Mouse (Mus musculus) left cerebral cortex, postnatal 4 days (tissue): ENCODE data around the gene Zim1. TPM values are rescaled to one million over a fixed set of nuclear protein-coding genes. Genes with fewer than 3 reads are reported as not detected.

Source experiments
- DNase-seq: peaks from one replicate; pipeline ENCODE4 v3.0.0-alpha.2; 2022
- intact Hi-C: fragments of 180-260 bp; cut with DNase I; formaldehyde crosslinking; loops from one replicate; pipeline ENCODE4 v1.15.1; 2025
- total RNA-seq, 2 experiments: library from RNA; stranded (reverse); gene quantifications; 2 replicates each; pipeline ENCODE4 v1.2.3; 2021

The Zim1 gene
- total RNA-seq: 10 to 100 TPM; 20.5 to 37.4 TPM

- DNase-seq: peak; percentile 90
- intact Hi-C loops: loop anchor here (5.0 to 10.0 kb wide), 3 partner anchors 112 to 334 kb away; partner anchors contain the start of genes Olfr1344 and Zfp78
Measured at GRCm38 (mm10) chr7:6696241-6697045, at the start of gene Zim1. Gene Zim1 (minus strand): TSS chr7:6696450.

GRCm38 (mm10) chr7:6744281-6744904, 48.1 kb upstream of the Zim1 start:
- intact Hi-C loops: no loop called here
- no peak for DNase-seq

GRCm38 (mm10) chr7:6736060-6736459, 39.8 kb upstream of the Zim1 start:
- intact Hi-C loops: no loop called here
- DNase-seq: no peak

- no peak for DNase-seq
- intact Hi-C loops: loop anchor here (5.0 kb wide), 1 partner anchor 185 kb away; no protein-coding TSS in a partner anchor
Measured at GRCm38 (mm10) chr7:6731930-6732329, 35.7 kb upstream of the Zim1 start.

GRCm38 (mm10) chr7:6731373-6731772, 35.1 kb upstream of the Zim1 start:
- no peak for DNase-seq
- intact Hi-C loops: loop anchor here (5.0 kb wide), 1 partner anchor 186 kb away; no protein-coding TSS in a partner anchor

- intact Hi-C loops: loop anchor here (5.0 kb wide), 1 partner anchor 186 kb away; no protein-coding TSS in a partner anchor
- peak; percentile 29 for DNase-seq
Measured at GRCm38 (mm10) chr7:6730801-6731200, 34.6 kb upstream of the Zim1 start.

GRCm38 (mm10) chr7:6730241-6730640, 34.0 kb upstream of the Zim1 start, which contains the start of the genes Peg3 and Usp29:
Gene Peg3 (minus strand): TSS chr7:6730431.
Gene Usp29 (plus strand): TSS chr7:6730578.
- DNase-seq: peak; percentile 92
- intact Hi-C loops: loop anchor here (5.0 kb wide), 1 partner anchor 187 kb away; no protein-coding TSS in a partner anchor

GRCm38 (mm10) chr7:6729061-6729817, 33.0 kb upstream of the Zim1 start:
- intact Hi-C loops: no loop called here
- DNase-seq: peak; percentile 98

- peak; percentile 96 for DNase-seq
- intact Hi-C loops: no loop called here
Measured at GRCm38 (mm10) chr7:6728263-6728931, 32.1 kb upstream of the Zim1 start.

GRCm38 (mm10) chr7:6727351-6728121, 31.3 kb upstream of the Zim1 start:
- DNase-seq: peak; percentile 91
- intact Hi-C loops: no loop called here

- intact Hi-C loops: no loop called here
- no peak for DNase-seq
Measured at GRCm38 (mm10) chr7:6709396-6709795, 13.1 kb upstream of the Zim1 start.

- intact Hi-C loops: no loop called here
- no peak for DNase-seq
Measured at GRCm38 (mm10) chr7:6708451-6709180, 12.4 kb upstream of the Zim1 start.

GRCm38 (mm10) chr7:6707416-6708015, 11.3 kb upstream of the Zim1 start:
- no peak for DNase-seq
- intact Hi-C loops: no loop called here

GRCm38 (mm10) chr7:6699230-6699629, 3.0 kb upstream of the Zim1 start:
- no peak for DNase-seq
- intact Hi-C loops: loop anchor here (5.0 to 10.0 kb wide), 3 partner anchors 114 to 337 kb away; partner anchors contain the start of genes Olfr1344 and Zfp78

GRCm38 (mm10) chr7:6685511-6685910, 10.7 kb downstream of the Zim1 start:
- no peak for DNase-seq
- intact Hi-C loops: no loop called here

- intact Hi-C loops: loop anchor here (10.0 kb wide), 1 partner anchor 222 kb away; no protein-coding TSS in a partner anchor
- DNase-seq: no peak
Measured at GRCm38 (mm10) chr7:6666726-6667125, 29.5 kb downstream of the Zim1 start.

- intact Hi-C loops: loop anchor here (5.0 to 10.0 kb wide), 2 partner anchors 219 to 264 kb away; no protein-coding TSS in a partner anchor
- no peak for DNase-seq
Measured at GRCm38 (mm10) chr7:6663430-6663829, 32.8 kb downstream of the Zim1 start.

- intact Hi-C loops: loop anchor here (5.0 to 10.0 kb wide), 2 partner anchors 215 to 268 kb away; no protein-coding TSS in a partner anchor
- DNase-seq: no peak
Measured at GRCm38 (mm10) chr7:6659605-6660004, 36.6 kb downstream of the Zim1 start.
